Mouse (Mus musculus) lung, postnatal 0 days (tissue): ENCODE results near the gene Egfl7.

Experiments
- CTCF ChIP-seq: IDR thresholded peaks from 2 replicates; pipeline ENCODE4 v1.5.1; 2016; ENCODE audit warnings: antibody characterized with exemption, mild to moderate bottlenecking
- EP300 ChIP-seq: IDR thresholded peaks from 2 replicates; pipeline ENCODE4 v1.6.1; 2016; ENCODE audit warnings: antibody characterized with exemption, mild to moderate bottlenecking, control low read depth

GRCm38 (mm10) chr2:26610526-26610925, 30.7 kb downstream of the Egfl7 start:
- TF ChIP-seq CTCF (no peak), EP300 (no peak; the same call in 1 of the 2 replicates)
